Mouse (Mus musculus) skeletal muscle tissue, postnatal 0 days (tissue): ENCODE data around the gene Esp18. TPM values are rescaled to one million over a fixed set of nuclear protein-coding genes. Genes with fewer than 3 reads are reported as not detected.

Experiments
- microRNA-seq, 2 experiments: library from miRNA; unstranded; fragments of <30 nt; microRNA quantifications; one replicate each; pipeline ENCODE4; 2016
- polyA plus RNA-seq: library from polyadenylated mRNA; unstranded; fragments of >200 nt; fragmentation: Nextera tagmentation; extraction: Ambion mirVana; gene quantifications from 2 replicates; pipeline ENCODE4 v1.2.1, GENCODE M21; 2015

Esp18 gene
- polyA plus RNA-seq, result not detected in 2 replicates

GRCm38 (mm10) chr17:39406059-39406458, at the start of gene Esp18:
Gene Esp18 (plus strand): TSS chr17:39406359.

Small RNA genes lying within 50 kb of the gene (microRNA-seq; reads per million reads assigned to microRNA genes)
- 0 reads per million in 2 experiments for gene Gm26429

Other genes starting within 250 kb of the Esp18 start
- gene Esp16, start 129.8 kb downstream of the Esp18 start, polyA plus RNA-seq, result not detected in 2 replicates
- gene Esp15, start 234.6 kb downstream of the Esp18 start, polyA plus RNA-seq, result not detected in 2 replicates